Mouse (Mus musculus) frontal cortex, adult 2 months (tissue): ENCODE data around the gene Plekhd1. TPM values are rescaled to one million over a fixed set of nuclear protein-coding genes. Genes with fewer than 3 reads are reported as not detected.
A peak's percentile ranks its signal among the peaks of the same experiment; 100 is the strongest.

Source experiments
- DNase-seq, 2 experiments: peaks; one replicate each; pipeline ENCODE4 v3.0.0; 2022; ENCODE audit warnings: low spot score in 1 of 2; ENCODE audit errors: extremely low spot score in 1 of 2
- polyA plus RNA-seq: library from polyadenylated mRNA; depleted of rRNA; stranded (reverse); fragments of >200 nt; gene quantifications from 2 replicates; pipeline ENCODE4 v1.2.3, GENCODE M21; 2012; rRNA removed

The Plekhd1 gene
- 5.3 and 6.7 TPM in 2 replicates for polyA plus RNA-seq

GRCm38 (mm10) chr12:80692269-80692972 lies at the start of gene Plekhd1:
TSS of gene Plekhd1 (plus strand) at chr12:80692591.
- peak in 1 of 2 experiments; percentile 32 for DNase-seq

GRCm38 (mm10) chr12:80642725-80643692 lies 49.4 kb upstream of the Plekhd1 start:
- DNase-seq = peak in 1 of 2 experiments; percentile 55

GRCm38 (mm10) chr12:80643693-80644505 lies 48.5 kb upstream of the Plekhd1 start, which contains the start of the genes Slc39a9 and Erh:
TSS of gene Slc39a9 (plus strand) at chr12:80643883.
TSS of gene Erh (minus strand) at chr12:80644341.
- peak; percentile 88 to 96 for DNase-seq

GRCm38 (mm10) chr12:80644506-80644868 lies 47.9 kb upstream of the Plekhd1 start:
- no peak for DNase-seq

GRCm38 (mm10) chr12:80646377-80646776 lies 46.0 kb upstream of the Plekhd1 start:
- DNase-seq = no peak

- DNase-seq = no peak
Observed at GRCm38 (mm10) chr12:80653951-80654658, 38.3 kb upstream of the Plekhd1 start.

GRCm38 (mm10) chr12:80654659-80655025 lies 37.7 kb upstream of the Plekhd1 start:
- DNase-seq = no peak

GRCm38 (mm10) chr12:80658661-80659060 lies 33.7 kb upstream of the Plekhd1 start:
- no peak for DNase-seq

- no peak for DNase-seq
Observed at GRCm38 (mm10) chr12:80662322-80662721, 30.1 kb upstream of the Plekhd1 start.

GRCm38 (mm10) chr12:80663935-80664334 lies 28.5 kb upstream of the Plekhd1 start:
- no peak for DNase-seq

- DNase-seq = no peak
Observed at GRCm38 (mm10) chr12:80668391-80668790, 24.0 kb upstream of the Plekhd1 start.

GRCm38 (mm10) chr12:80673170-80673569 lies 19.2 kb upstream of the Plekhd1 start:
- DNase-seq = peak in 1 of 2 experiments; percentile 82

- peak in 1 of 2 experiments; percentile 59 for DNase-seq
Observed at GRCm38 (mm10) chr12:80681340-80681739, 11.1 kb upstream of the Plekhd1 start.

GRCm38 (mm10) chr12:80683554-80683953 lies 8.8 kb upstream of the Plekhd1 start:
- DNase-seq = no peak

GRCm38 (mm10) chr12:80684316-80684715 lies 8.1 kb upstream of the Plekhd1 start:
- no peak for DNase-seq

- DNase-seq = peak in 1 of 2 experiments; percentile 24
Observed at GRCm38 (mm10) chr12:80687788-80688211, 4.6 kb upstream of the Plekhd1 start.

GRCm38 (mm10) chr12:80689696-80690095 lies 2.7 kb upstream of the Plekhd1 start:
- no peak for DNase-seq

- DNase-seq = no peak
Observed at GRCm38 (mm10) chr12:80691671-80692091, 710 bp upstream of the Plekhd1 start.

- DNase-seq = no peak
Observed at GRCm38 (mm10) chr12:80693700-80694099, 1.3 kb downstream of the Plekhd1 start.

- DNase-seq = peak in 1 of 2 experiments; percentile 18
Observed at GRCm38 (mm10) chr12:80695004-80695403, 2.6 kb downstream of the Plekhd1 start.
